Mouse (Mus musculus): ENCODE data around the gene Klc1. TPM values are rescaled to one million over a fixed set of nuclear protein-coding genes. Genes with fewer than 3 reads are reported as not detected.
"Not testable (repeated sequence)": the region's sequence is repeated elsewhere in the genome, so short reads cannot be mapped to it uniquely, and the experiment has no call there.

The Klc1 gene
- polyA plus RNA-seq (2012; rRNA removed): 790 and 835 TPM in 2 replicates

DNA sequence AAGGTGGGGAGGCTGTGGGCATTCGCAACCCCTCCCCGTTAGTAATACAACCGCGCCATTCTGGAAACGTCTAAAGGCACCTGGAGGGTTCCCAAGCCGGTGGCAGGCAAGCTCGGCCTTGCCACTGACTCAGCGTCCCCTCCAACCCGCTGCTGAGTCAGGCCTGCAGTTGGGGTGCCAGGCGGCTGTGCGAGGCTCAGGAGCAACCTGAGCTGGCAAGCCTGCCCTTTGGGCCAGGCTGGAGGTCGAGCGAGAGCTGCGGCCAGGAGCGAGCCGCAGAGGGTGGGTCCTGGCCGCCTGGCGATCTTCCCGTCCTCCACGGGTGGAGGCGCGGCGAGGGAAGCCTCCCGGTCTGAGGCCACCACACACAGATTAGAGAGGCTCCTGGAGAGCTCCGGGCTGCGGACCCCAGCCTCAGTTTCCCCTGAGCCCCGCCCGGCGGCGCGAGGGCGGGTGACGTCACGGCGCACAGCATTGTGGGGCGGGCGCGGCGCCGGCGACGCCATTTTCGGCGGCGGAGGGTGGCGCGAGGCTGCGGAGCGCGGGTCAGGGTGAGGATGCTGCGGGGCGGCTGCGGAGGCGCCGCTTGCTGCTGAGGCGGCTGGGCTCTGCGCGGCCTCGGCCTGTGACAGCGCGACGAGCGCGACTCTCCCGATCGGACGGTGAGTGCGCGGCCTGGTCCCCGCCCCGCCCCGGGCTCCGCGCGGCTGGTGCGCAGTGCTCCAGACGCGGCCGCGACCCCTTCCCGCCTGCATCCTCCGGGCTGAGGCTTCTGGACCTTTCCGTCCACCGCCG is at the start of gene Klc1:
TSS of gene Klc1 (plus strand) at position 469 of the 795 bp plus-strand sequence.
- H3K4me1 ChIP-seq (ENCODE audit: control insufficient read depth, insufficient read depth, low read length): peaks cover 16% of the 10 kb centered on the region
- TF ChIP-seq CTCF (IDR thresholded peaks at IDR 0.05; ENCODE audit: extremely low read depth, insufficient read depth, low read length): no peak
- TF ChIP-seq POLR2A (IDR thresholded peaks at IDR 0.05; ENCODE audit: extremely low read depth, insufficient read depth, low read length): peak; percentile 71
- H3K27ac ChIP-seq (ENCODE audit: insufficient read depth, low read length): peak within 1 kb of the TSS; percentile 100
- peak within 1 kb of the TSS; percentile 89 for H3K4me3 ChIP-seq (ENCODE audit: insufficient read depth, low read length)

DNA sequence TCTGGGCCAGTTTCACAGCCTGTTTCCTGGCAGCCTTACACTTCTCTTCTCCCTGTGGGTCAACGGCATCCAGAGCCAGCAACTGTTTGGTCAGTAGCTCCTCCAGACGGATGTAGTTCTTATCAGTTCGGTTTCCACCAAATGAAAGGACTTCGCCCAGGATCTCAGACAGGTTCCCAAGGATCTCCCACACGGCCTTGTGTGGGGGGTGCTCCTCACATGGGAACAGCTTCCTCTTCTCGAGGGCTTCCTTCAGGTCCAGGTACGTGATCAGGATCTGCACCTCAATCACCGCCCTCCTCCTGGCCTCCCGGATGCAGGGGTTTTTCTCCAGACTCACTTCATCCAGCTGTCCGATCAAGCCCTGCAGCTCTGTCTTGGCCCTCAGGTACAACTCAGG is 48.6 kb upstream of the Klc1 start:
- Histone ChIP-seq H3K27ac (ENCODE audit: insufficient read depth, low read length) (no peak overlapping the region), H3K4me1 (ENCODE audit: control insufficient read depth, insufficient read depth, low read length) (peaks cover 9% of the 10 kb centered on the region; the same call in 1 of the 2 replicates), H3K4me3 (ENCODE audit: insufficient read depth, low read length) (no peak overlapping the region)
- TF ChIP-seq POLR2A (IDR thresholded peaks at IDR 0.05; ENCODE audit: extremely low read depth, insufficient read depth, low read length) (no peak), CTCF (IDR thresholded peaks at IDR 0.05; ENCODE audit: extremely low read depth, insufficient read depth, low read length) (no peak)

- Histone ChIP-seq H3K4me1 (ENCODE audit: control insufficient read depth, insufficient read depth, low read length) (peaks cover 9% of the 10 kb centered on the region; the same call in 1 of the 2 replicates), H3K27ac (ENCODE audit: insufficient read depth, low read length) (peak overlapping the region; percentile 48), H3K4me3 (ENCODE audit: insufficient read depth, low read length) (peak overlapping the region; percentile 70)
- TF ChIP-seq CTCF (IDR thresholded peaks at IDR 0.05; ENCODE audit: extremely low read depth, insufficient read depth, low read length) (no peak), POLR2A (IDR thresholded peaks at IDR 0.05; ENCODE audit: extremely low read depth, insufficient read depth, low read length) (no peak)
Observed at GRCm38 (mm10) chr12:111712476-111712875, 46.2 kb upstream of the Klc1 start.

DNA sequence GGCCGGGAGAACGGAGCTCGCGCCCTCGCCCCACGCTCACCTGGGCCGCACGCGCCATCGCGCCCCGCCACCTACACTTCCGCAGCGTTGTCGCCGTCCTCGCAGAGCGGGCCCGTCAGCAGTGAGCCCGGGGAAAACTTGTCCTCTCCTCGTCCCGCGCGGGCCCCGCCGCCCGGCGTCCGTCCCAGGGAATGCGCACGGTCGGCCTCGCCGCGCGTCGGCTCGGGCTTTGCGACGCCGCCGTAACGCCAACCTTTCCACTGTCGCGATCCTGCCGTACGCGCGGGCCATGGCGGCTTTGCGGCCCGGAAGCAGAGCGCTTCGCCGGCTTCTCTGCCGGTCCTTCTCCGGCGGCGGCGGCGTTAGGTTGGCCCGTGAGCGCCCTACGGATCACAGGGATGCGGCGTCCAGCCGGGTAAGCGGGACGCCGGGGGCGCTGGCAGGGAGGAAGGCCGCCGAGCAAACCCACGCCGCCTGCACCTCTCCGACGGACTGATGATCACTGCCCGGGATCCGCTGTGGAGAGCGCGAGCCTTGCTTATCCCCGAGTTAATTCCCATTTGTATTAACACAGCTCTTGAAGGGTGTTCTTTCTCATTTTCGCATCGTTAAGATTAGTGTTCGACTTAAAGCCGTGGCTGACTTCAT is 45.5 kb upstream of the Klc1 start, which contains the start of the genes Bag5 and Apopt1:
TSS of gene Bag5 (minus strand) at position 254 of the 648 bp plus-strand sequence.
TSS of gene Apopt1 (plus strand) at position 258 of the 648 bp plus-strand sequence.
- Histone ChIP-seq H3K4me1 (ENCODE audit: control insufficient read depth, insufficient read depth, low read length) (peaks cover 8% of the 10 kb centered on the region; the same call in 1 of the 2 replicates), H3K4me3 (ENCODE audit: insufficient read depth, low read length) (peak within 1 kb of the TSS; percentile 70), H3K27ac (ENCODE audit: insufficient read depth, low read length) (peak within 1 kb of the TSS; percentile 48)
- no peak for TF ChIP-seq CTCF (IDR thresholded peaks at IDR 0.05; ENCODE audit: extremely low read depth, insufficient read depth, low read length)
- peak; percentile 48; the same call in 1 of the 2 replicates for TF ChIP-seq POLR2A (IDR thresholded peaks at IDR 0.05; ENCODE audit: extremely low read depth, insufficient read depth, low read length)

GRCm38 (mm10) chr12:111713880-111714279 is 44.8 kb upstream of the Klc1 start:
- H3K4me3 ChIP-seq (ENCODE audit: insufficient read depth, low read length): peak overlapping the region; percentile 70; the same call in 1 of the 2 replicates
- not testable (repeated sequence) for H3K27ac ChIP-seq (ENCODE audit: insufficient read depth, low read length)

DNA sequence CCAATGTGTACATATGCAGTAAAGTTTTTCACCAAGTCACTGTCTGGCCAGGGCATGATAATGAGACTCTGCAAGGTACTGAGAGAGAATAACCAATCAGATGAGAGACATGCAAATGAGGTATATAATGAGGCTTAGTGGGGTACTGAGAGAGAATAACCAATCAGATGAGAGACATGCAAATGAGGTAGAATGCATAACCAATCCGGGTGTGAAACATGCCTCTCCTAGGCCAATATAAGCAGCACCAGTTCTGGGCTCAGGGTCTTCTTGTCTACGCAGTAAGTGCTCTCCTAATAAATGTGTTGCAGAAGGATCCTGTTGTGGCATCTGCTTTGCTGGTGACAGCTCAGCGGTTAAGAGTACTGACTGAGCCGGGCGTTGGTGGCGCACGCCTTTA is 42.1 kb upstream of the Klc1 start:
- no peak overlapping the region for H3K4me3 ChIP-seq (ENCODE audit: insufficient read depth, low read length)
- H3K27ac ChIP-seq (ENCODE audit: insufficient read depth, low read length): no peak overlapping the region
- no peak for TF ChIP-seq CTCF (IDR thresholded peaks at IDR 0.05; ENCODE audit: extremely low read depth, insufficient read depth, low read length)
- no peak for TF ChIP-seq POLR2A (IDR thresholded peaks at IDR 0.05; ENCODE audit: extremely low read depth, insufficient read depth, low read length)
- H3K4me1 ChIP-seq (ENCODE audit: control insufficient read depth, insufficient read depth, low read length): peaks cover 9% of the 10 kb centered on the region

More at GRCm38 (mm10) chr12:111713880-111714279, 44.8 kb upstream of the Klc1 start:
- H3K4me1 ChIP-seq (ENCODE audit: control insufficient read depth, insufficient read depth, low read length): not testable (repeated sequence)

- no peak for TF ChIP-seq POLR2A (IDR thresholded peaks at IDR 0.05; ENCODE audit: extremely low read depth, insufficient read depth, low read length)
- no peak for TF ChIP-seq CTCF (IDR thresholded peaks at IDR 0.05; ENCODE audit: extremely low read depth, insufficient read depth, low read length)
- peaks cover 6% of the 10 kb centered on the region for H3K4me1 ChIP-seq (ENCODE audit: control insufficient read depth, insufficient read depth, low read length)
- H3K27ac ChIP-seq (ENCODE audit: insufficient read depth, low read length): peak overlapping the region; percentile 49; the same call in 1 of the 2 replicates
- no peak overlapping the region for H3K4me3 ChIP-seq (ENCODE audit: insufficient read depth, low read length)
Observed at GRCm38 (mm10) chr12:111718656-111719055, 40.0 kb upstream of the Klc1 start.

DNA sequence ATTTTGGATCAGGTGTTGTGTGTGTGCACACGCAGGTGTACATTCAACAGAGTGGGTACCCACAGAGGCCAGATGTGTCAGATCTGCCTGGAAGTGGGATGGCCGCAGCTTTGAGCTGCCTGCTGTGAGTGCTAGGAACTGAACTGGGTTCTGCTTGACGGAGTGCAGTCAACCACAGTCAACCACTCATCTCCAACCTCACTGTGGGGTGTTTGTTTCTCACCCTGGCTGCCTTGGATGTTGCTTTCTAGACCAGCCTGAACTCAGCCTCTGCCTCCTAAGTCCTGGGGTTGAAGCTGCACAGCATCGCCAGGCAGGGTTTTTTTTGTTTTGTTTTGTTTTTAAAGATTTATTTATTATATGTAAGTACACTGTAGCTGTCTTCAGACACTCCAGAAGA is 38.4 kb upstream of the Klc1 start:
- TF ChIP-seq CTCF (IDR thresholded peaks at IDR 0.05; ENCODE audit: extremely low read depth, insufficient read depth, low read length) (no peak), POLR2A (IDR thresholded peaks at IDR 0.05; ENCODE audit: extremely low read depth, insufficient read depth, low read length) (no peak)
- Histone ChIP-seq H3K4me3 (ENCODE audit: insufficient read depth, low read length) (no peak overlapping the region), H3K27ac (ENCODE audit: insufficient read depth, low read length) (no peak overlapping the region), H3K4me1 (ENCODE audit: control insufficient read depth, insufficient read depth, low read length) (peaks cover 6% of the 10 kb centered on the region)

- TF ChIP-seq CTCF (IDR thresholded peaks at IDR 0.05; ENCODE audit: extremely low read depth, insufficient read depth, low read length) (peak; percentile 63), POLR2A (IDR thresholded peaks at IDR 0.05; ENCODE audit: extremely low read depth, insufficient read depth, low read length) (no peak)
- H3K4me3 ChIP-seq (ENCODE audit: insufficient read depth, low read length): no peak overlapping the region
- no peak overlapping the region for H3K27ac ChIP-seq (ENCODE audit: insufficient read depth, low read length)
- peaks cover 9% of the 10 kb centered on the region for H3K4me1 ChIP-seq (ENCODE audit: control insufficient read depth, insufficient read depth, low read length)
Observed at GRCm38 (mm10) chr12:111722654-111723053, 36.0 kb upstream of the Klc1 start.
